Mouse (Mus musculus) E14TG2a.4 (cell line): ENCODE data around the gene Nat8f2.

Experiments used
- CTCF ChIP-seq: conservative IDR thresholded peaks from 2 replicates; pipeline ENCODE4 v1.5.1; 2014; ENCODE audit warnings: low read length
- NANOG ChIP-seq: IDR thresholded peaks from 2 replicates; pipeline ENCODE4 v1.6.1; 2014; ENCODE audit warnings: borderline replicate concordance, low read length, mixed read lengths

DNA sequence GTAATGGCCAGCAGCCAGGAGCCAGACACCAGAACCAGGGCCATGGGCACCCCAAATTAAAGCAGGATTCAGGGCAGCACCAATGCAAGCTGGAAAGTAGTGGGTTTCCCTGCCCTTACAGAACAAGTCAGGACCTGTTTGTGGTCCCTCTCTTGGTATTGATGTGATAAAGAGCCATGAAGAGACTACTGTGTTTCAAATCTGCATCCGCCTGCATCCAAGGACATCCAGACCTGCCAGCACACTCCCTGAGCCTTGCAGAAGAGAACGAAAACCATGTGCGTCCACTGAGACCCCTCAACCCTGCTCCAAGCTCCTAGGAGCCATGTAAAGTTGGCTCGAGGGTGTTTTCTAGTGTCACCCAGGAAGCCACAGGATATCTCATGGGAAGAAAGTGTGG lies 20.8 kb downstream of the Nat8f2 start:
- TF ChIP-seq CTCF (no peak), NANOG (peak; percentile 32; the same call in 1 of the 2 replicates)
